Mouse (Mus musculus): Measurements from ENCODE around the gene Hyls1. TPM values are rescaled to one million over a fixed set of nuclear protein-coding genes. Genes with fewer than 3 reads are reported as not detected.

Gene Hyls1
- polyA plus RNA-seq, 1 experiment from 2014 or later = 15.3 TPM

DNA sequence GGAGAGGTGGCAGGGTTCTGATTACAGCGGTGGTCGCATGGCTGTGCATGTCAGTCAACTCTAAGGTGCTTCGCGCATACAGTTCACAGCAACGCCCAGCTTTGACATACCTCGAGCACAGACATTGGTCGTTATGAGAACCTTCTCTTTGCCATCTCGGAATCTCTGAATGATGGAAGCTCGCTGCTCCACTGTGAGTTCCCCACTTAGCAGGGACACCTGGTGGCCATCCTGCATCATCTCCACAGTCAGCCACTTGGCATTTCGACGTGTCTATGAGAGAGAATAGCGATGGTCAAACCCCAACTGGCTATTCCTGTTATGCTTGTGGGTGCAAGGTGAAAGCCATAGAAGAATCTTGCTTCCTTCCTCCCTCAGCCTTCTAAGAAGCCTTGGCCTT, 24.5 kb downstream of the Hyls1 start:
- no peak overlapping the region for H3K27ac ChIP-seq (ENCODE audit: low read length)
- no peaks in the 10 kb centered on the region for H3K4me1 ChIP-seq (ENCODE audit: insufficient read depth, low read length)
- ATAC-seq (ENCODE audit: low FRiP score, low TSS enrichment) = no peak
- no peaks in the 10 kb centered on the region for H3K27me3 ChIP-seq (ENCODE audit: insufficient read depth, low read length)
- no peaks in the 10 kb centered on the region for H3K9me3 ChIP-seq (ENCODE audit: low read length)
- H3K4me3 ChIP-seq (ENCODE audit: low read length) = no peak overlapping the region
- no peaks in the 10 kb centered on the region for H3K36me3 ChIP-seq (ENCODE audit: insufficient read depth, low read length)
- H3K4me2 ChIP-seq (replicated peaks; ENCODE audit: low read depth, low read length) = no peak overlapping the region
- WGBS = 75% methylated on average over 12 of the region's 12 CpGs
- H3K9ac ChIP-seq (replicated peaks; ENCODE audit: low read length) = no peak overlapping the region

DNA sequence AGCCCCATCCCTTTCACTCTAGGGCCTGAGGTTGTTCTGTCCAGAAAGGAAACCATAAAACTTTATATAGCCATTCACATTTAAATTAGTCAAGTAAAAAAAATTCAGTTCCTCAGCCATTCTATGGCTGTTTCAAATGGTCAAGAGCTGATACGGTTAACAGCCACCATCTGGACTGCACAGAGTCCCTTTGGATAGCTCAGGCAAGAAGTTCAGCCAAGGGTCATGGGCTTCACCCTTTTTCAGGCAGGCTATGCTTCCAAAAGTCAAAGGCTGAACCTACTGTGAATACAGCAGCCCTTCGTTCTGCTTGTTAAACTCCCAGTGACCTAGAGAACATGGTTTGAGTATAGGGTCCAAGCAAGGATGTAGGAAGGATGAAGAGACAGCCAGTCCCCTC, 25.5 kb downstream of the Hyls1 start:
- no peak overlapping the region for H3K4me2 ChIP-seq (replicated peaks; ENCODE audit: low read depth, low read length)
- H3K27me3 ChIP-seq (ENCODE audit: insufficient read depth, low read length) = no peaks in the 10 kb centered on the region
- ATAC-seq (ENCODE audit: low FRiP score, low TSS enrichment) = no peak
- no peak overlapping the region for H3K9ac ChIP-seq (replicated peaks; ENCODE audit: low read length)
- no peaks in the 10 kb centered on the region for H3K36me3 ChIP-seq (ENCODE audit: insufficient read depth, low read length)
- H3K4me3 ChIP-seq (ENCODE audit: low read length) = no peak overlapping the region
- no peak overlapping the region for H3K27ac ChIP-seq (ENCODE audit: low read length)
- no peaks in the 10 kb centered on the region for H3K9me3 ChIP-seq (ENCODE audit: low read length)
- 40% methylated on average over 2 of the region's 2 CpGs for WGBS
- no peaks in the 10 kb centered on the region for H3K4me1 ChIP-seq (ENCODE audit: insufficient read depth, low read length)

DNA sequence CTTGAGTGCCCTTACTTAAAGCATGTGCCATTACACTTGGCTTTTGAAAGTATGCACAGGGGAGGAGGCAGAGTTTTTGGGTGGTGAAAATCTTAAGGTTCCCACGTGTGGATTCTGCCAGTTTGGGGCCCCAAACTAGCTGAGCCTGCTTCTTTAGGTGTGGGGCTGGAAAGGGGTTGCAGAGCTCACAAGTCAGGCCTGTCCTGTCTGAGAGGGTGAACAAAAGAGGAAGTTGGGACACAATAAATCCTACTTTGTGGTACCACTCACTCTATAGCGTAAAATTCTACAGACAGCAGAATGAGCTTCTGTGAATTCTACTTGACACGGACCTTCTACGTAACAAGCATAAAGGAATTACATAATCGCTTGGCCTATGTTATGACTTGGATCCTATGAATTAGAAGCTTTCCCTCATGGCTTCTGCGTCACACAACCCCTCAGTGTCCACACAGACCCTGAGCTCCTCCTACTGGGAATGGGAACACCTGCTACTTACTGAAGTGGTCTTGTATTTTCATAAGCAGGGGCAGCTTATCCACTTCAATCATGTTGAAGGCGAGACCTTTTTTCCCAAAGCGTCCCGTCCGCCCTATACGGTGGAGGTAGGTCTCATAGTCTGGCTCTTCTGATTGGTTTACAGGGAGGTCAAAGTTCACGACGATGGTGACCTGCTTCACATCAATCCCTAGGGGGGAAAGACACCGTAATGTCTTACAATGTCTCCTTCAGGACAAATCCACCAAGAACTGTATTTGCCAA, 26.9 kb downstream of the Hyls1 start:
- no peaks in the 10 kb centered on the region for H3K27me3 ChIP-seq (ENCODE audit: insufficient read depth, low read length)
- H3K36me3 ChIP-seq (ENCODE audit: insufficient read depth, low read length) = no peaks in the 10 kb centered on the region
- H3K4me3 ChIP-seq (ENCODE audit: low read length) = no peak overlapping the region
- no peak overlapping the region for H3K4me2 ChIP-seq (replicated peaks; ENCODE audit: low read depth, low read length)
- H3K27ac ChIP-seq (ENCODE audit: low read length) = no peak overlapping the region
- ATAC-seq (ENCODE audit: low FRiP score, low TSS enrichment) = no peak
- H3K9me3 ChIP-seq (ENCODE audit: low read length) = no peaks in the 10 kb centered on the region
- WGBS = 83% methylated on average over 14 of the region's 14 CpGs
- H3K4me1 ChIP-seq (ENCODE audit: insufficient read depth, low read length) = peaks cover 12% of the 10 kb centered on the region; the same call in 1 of the 2 replicates
- no peak overlapping the region for H3K9ac ChIP-seq (replicated peaks; ENCODE audit: low read length)

DNA sequence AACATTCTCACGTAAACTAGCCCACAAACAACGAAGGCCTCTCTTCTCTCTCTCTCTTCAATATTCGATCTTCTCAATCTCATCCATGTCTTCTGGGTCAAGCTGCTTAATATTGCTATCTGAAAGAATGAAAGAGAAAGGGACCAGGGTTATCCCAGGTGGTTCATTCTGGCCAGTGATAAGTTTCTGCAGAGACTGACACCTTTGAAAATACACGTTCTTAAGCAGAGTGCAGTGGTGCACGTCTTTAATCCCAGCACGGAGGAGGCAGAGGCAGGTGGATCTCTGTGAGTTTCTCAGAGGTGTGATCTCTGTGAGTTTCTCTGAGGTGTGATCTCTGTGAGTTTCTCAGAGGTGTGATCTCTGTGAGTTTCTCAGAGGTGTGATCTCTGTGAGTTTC, 28.3 kb downstream of the Hyls1 start:
- Histone ChIP-seq H3K9me3 (ENCODE audit: low read length) (no peaks in the 10 kb centered on the region), H3K36me3 (ENCODE audit: insufficient read depth, low read length) (no peaks in the 10 kb centered on the region), H3K4me2 (replicated peaks; ENCODE audit: low read depth, low read length) (no peak overlapping the region), H3K27ac (ENCODE audit: low read length) (no peak overlapping the region), H3K9ac (replicated peaks; ENCODE audit: low read length) (no peak overlapping the region), H3K27me3 (ENCODE audit: insufficient read depth, low read length) (no peaks in the 10 kb centered on the region), H3K4me3 (ENCODE audit: low read length) (no peak overlapping the region), H3K4me1 (ENCODE audit: insufficient read depth, low read length) (peaks cover 24% of the 10 kb centered on the region)
- no peak for ATAC-seq (ENCODE audit: low FRiP score, low TSS enrichment)
- 68% methylated on average over 6 of the region's 6 CpGs for WGBS

DNA sequence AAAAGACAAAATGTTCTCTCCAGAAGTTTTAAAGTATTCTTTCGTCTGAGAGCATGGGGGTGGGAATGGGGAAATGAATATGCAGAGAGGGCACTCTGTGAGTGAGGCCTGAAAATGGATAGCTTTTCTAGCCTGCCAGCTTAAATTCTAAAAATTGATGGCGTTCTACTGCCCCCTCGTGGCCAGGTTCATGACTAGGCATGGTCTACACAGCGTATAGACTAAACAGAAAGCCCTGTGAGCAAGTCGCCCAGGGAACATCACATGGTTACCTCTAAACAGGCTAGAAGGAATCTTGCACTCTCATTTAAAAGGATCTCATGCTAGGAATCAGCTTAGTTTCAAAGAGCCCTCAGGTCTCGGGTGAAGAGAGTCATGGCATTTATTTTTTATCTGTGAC, 28.7 kb downstream of the Hyls1 start:
- H3K4me3 ChIP-seq (ENCODE audit: low read length) = no peak overlapping the region
- H3K4me1 ChIP-seq (ENCODE audit: insufficient read depth, low read length) = peaks cover 24% of the 10 kb centered on the region
- WGBS = 7% methylated on average over 6 of the region's 6 CpGs
- H3K27me3 ChIP-seq (ENCODE audit: insufficient read depth, low read length) = no peaks in the 10 kb centered on the region
- no peak overlapping the region for H3K9ac ChIP-seq (replicated peaks; ENCODE audit: low read length)
- no peaks in the 10 kb centered on the region for H3K9me3 ChIP-seq (ENCODE audit: low read length)
- no peak overlapping the region for H3K27ac ChIP-seq (ENCODE audit: low read length)
- no peaks in the 10 kb centered on the region for H3K36me3 ChIP-seq (ENCODE audit: insufficient read depth, low read length)
- peak; percentile 64 for ATAC-seq (ENCODE audit: low FRiP score, low TSS enrichment)
- no peak overlapping the region for H3K4me2 ChIP-seq (replicated peaks; ENCODE audit: low read depth, low read length)

DNA sequence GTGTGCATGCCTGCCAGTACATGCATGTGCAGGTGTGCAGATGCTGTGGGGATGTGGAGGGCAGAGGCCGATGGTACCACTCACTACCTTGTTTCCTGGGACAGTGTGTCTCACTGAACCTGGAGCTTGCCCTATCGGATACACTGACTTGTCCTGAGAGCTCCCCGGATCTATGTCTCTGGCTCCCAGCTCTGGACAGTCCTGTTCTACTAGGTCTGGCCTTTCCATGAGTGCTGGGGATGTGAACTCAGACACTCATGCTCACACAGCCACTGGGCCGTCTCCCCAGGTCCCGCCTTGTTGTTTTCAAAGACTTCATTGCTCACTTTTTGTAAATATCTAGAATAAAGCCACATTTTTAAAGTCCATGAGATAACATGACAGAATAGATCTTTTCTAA, 29.2 kb downstream of the Hyls1 start:
- Histone ChIP-seq H3K9ac (replicated peaks; ENCODE audit: low read length) (no peak overlapping the region), H3K36me3 (ENCODE audit: insufficient read depth, low read length) (no peaks in the 10 kb centered on the region), H3K9me3 (ENCODE audit: low read length) (no peaks in the 10 kb centered on the region), H3K27me3 (ENCODE audit: insufficient read depth, low read length) (no peaks in the 10 kb centered on the region), H3K27ac (ENCODE audit: low read length) (no peak overlapping the region), H3K4me1 (ENCODE audit: insufficient read depth, low read length) (peaks cover 24% of the 10 kb centered on the region), H3K4me3 (ENCODE audit: low read length) (no peak overlapping the region), H3K4me2 (replicated peaks; ENCODE audit: low read depth, low read length) (no peak overlapping the region)
- ATAC-seq (ENCODE audit: low FRiP score, low TSS enrichment) = no peak
- WGBS = 81% methylated on average over 5 of the region's 5 CpGs

DNA sequence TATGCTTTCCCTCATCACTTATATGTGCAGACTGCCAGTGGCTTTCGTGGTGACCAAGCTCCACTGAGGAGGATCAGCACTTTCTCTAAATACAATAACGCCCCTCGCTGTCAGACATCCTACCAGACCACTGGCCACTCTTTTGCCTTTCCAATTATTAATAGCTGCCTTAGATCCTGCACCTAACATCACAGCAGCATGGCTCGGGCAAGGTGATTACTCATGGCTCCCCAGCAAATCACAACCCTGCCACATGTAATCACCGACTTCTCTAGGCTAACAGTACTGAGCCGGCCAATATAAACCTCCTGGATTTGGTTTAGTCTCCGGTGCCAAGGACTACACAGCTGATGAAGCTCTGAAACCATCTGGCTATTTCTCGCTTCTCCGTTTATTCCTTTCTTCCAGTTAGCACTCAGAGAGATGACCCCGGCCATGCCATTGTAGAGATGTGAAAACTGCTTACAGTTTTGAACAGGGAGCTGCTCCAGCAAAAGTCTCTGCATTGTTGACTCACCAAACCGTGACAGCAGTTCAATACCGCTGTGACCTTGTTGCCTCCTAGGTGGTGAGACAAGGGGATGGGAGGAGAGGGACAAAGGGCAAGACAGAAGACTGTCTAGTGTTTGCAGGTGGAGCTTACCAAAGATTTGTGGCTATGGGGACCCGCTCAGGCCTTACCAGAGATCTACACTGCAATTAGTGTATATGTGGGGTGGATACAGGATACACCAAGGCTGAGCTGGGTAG, 31.0 kb downstream of the Hyls1 start:
- no peaks in the 10 kb centered on the region for H3K36me3 ChIP-seq (ENCODE audit: insufficient read depth, low read length)
- H3K27me3 ChIP-seq (ENCODE audit: insufficient read depth, low read length) = no peaks in the 10 kb centered on the region
- H3K4me1 ChIP-seq (ENCODE audit: insufficient read depth, low read length) = peaks cover 24% of the 10 kb centered on the region
- H3K9me3 ChIP-seq (ENCODE audit: low read length) = no peaks in the 10 kb centered on the region
- H3K27ac ChIP-seq (ENCODE audit: low read length) = peak overlapping the region; percentile 20; the same call in 1 of the 2 replicates
- no peak overlapping the region for H3K4me3 ChIP-seq (ENCODE audit: low read length)
- 63% methylated on average over 13 of the region's 13 CpGs for WGBS
- no peak for ATAC-seq (ENCODE audit: low FRiP score, low TSS enrichment)
- H3K9ac ChIP-seq (replicated peaks; ENCODE audit: low read length) = no peak overlapping the region
- H3K4me2 ChIP-seq (replicated peaks; ENCODE audit: low read depth, low read length) = no peak overlapping the region

DNA sequence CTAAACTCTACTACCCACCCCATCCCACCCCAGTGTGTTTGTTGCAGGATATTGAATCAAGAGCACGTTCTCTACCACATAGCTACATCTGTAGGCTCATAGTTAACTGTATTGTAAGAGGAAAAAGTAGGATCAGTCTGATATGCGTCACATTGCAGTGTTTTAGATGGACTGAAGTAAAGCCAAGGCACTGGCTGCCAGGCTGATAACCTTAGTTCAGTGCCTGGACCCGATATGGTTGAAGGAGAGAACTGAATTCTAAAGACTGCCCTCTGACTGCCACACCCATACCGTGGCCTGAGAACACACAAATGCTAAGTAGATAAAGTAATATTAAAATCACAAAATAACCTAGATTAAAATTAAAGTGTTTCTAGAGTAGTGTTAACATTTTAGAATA, 34.3 kb downstream of the Hyls1 start:
- Histone ChIP-seq H3K27ac (ENCODE audit: low read length) (no peak overlapping the region), H3K36me3 (ENCODE audit: insufficient read depth, low read length) (no peaks in the 10 kb centered on the region), H3K4me2 (replicated peaks; ENCODE audit: low read depth, low read length) (no peak overlapping the region), H3K9me3 (ENCODE audit: low read length) (no peaks in the 10 kb centered on the region), H3K4me1 (ENCODE audit: insufficient read depth, low read length) (peaks cover 24% of the 10 kb centered on the region), H3K27me3 (ENCODE audit: insufficient read depth, low read length) (no peaks in the 10 kb centered on the region), H3K4me3 (ENCODE audit: low read length) (no peak overlapping the region), H3K9ac (replicated peaks; ENCODE audit: low read length) (no peak overlapping the region)
- ATAC-seq (ENCODE audit: low FRiP score, low TSS enrichment) = no peak
- 85% methylated on average over 4 of the region's 4 CpGs for WGBS

DNA sequence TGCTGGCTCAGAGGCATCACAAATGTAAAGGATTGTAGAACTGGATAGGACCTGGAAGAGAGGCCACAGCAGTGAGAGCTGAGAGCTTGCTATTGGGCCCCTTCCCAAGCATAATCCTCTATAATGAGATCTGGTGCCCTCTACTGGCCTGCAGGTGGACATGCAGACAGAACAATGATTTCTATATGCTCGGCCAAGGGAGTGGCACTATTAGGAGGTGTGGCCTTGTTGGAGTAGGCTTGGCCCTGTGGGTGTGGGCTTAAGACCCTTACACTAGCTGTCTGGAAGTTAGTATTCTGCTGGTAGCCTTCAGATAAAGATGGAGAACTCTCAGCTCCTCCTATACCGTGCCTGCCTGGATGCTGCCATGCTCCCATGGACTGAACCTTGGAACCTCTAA, 35.1 kb downstream of the Hyls1 start:
- Histone ChIP-seq H3K27me3 (ENCODE audit: insufficient read depth, low read length) (no peaks in the 10 kb centered on the region), H3K4me2 (replicated peaks; ENCODE audit: low read depth, low read length) (no peak overlapping the region), H3K4me1 (ENCODE audit: insufficient read depth, low read length) (peaks cover 24% of the 10 kb centered on the region), H3K9me3 (ENCODE audit: low read length) (no peaks in the 10 kb centered on the region), H3K4me3 (ENCODE audit: low read length) (no peak overlapping the region), H3K27ac (ENCODE audit: low read length) (no peak overlapping the region), H3K36me3 (ENCODE audit: insufficient read depth, low read length) (no peaks in the 10 kb centered on the region), H3K9ac (replicated peaks; ENCODE audit: low read length) (no peak overlapping the region)
- ATAC-seq (ENCODE audit: low FRiP score, low TSS enrichment) = peak; percentile 77
- WGBS = 4% methylated on average over 2 of the region's 2 CpGs

DNA sequence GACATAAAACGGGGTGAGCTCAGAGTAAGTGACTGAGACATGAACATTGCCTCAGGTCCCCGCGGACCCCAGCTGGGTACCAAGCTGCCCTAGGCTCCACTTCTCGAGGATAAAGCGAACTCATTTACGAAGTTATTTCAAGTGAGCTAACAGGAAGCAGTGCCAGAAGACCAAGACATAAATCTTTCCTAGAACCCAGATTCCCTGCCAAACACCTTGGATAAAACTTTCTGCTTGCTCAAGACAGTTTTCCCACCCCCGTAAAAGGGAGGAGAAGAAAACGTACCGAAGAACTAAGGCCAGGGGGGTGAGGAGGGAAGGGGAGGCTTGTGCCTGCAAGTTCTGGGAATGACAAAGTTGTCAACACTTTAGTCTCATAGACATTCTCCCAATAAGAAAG, 36.9 kb downstream of the Hyls1 start:
- Histone ChIP-seq H3K9ac (replicated peaks; ENCODE audit: low read length) (no peak overlapping the region), H3K4me1 (ENCODE audit: insufficient read depth, low read length) (peaks cover 12% of the 10 kb centered on the region), H3K4me3 (ENCODE audit: low read length) (no peak overlapping the region), H3K4me2 (replicated peaks; ENCODE audit: low read depth, low read length) (no peak overlapping the region), H3K27me3 (ENCODE audit: insufficient read depth, low read length) (no peaks in the 10 kb centered on the region), H3K27ac (ENCODE audit: low read length) (no peak overlapping the region), H3K9me3 (ENCODE audit: low read length) (no peaks in the 10 kb centered on the region), H3K36me3 (ENCODE audit: insufficient read depth, low read length) (no peaks in the 10 kb centered on the region)
- no peak for ATAC-seq (ENCODE audit: low FRiP score, low TSS enrichment)
- WGBS = 33% methylated on average over 9 of the region's 9 CpGs
